9 mouse cellular contexts compared by ENCODE assay signal in the genomic region with DNA sequence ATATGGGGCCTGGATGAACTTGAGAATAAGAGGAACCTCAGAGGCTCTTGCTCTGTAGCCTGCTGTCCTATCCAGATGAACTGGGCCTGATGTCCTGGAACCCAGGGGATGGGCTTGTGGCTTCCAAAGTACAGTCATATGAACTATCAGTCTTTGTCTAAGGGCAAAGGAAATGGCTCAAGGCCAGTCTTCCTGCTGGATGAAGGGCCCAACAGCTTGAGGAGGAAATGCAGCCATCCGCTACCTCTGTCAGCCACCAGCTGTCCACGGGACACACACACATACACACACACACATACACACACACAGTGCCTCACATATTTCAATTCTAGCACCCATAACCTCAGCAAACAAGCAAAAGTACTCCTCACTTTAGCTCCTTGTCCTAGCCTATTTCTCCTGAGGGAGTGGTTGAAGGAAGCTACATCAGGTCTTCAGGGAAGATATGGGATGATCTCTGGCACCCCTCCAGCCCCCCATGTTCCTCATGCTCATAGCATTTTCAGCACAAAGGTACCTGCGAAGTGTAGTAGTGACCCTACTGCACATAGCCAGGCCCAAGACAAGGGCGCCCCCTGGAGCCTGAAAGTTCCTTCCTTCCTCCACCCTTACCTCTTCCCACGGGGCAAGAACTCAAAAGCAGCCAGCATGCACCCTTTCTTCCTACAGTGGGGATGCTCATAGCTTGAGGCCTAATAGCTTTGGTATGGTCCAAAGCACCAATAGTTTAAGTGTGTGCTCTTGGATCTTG.
A peak's percentile ranks its signal among the peaks of the same experiment; 100 is the strongest.
DNase-seq lines count a peak whose midpoint lies in the region; ATAC-seq and TF ChIP-seq lines count a peak whose summit lies in the region.
"Had no signal": no experiment of that assay in that cellular context is flagged by ENCODE, and none has a peak within 500 bp of the region (broad histone marks: within the 10 kb centered on the region; RNA-seq: fewer than 3 reads in every experiment).

No protein-coding gene starts in this region.

- DNase-seq in left cerebral cortex, adult 2 months (ENCODE audit: extremely low spot score in 1 of 2, low spot score in 2 of 2): no peak
- DNase-seq in left cerebral cortex, adult 8-10 months (ENCODE audit: low spot score in 2 of 2): no peak
- peak; percentile 78 for DNase-seq in adrenal gland, adult 2 months
- peak; percentile 48 for DNase-seq in liver, embryonic 11.5 days (ENCODE audit: low spot score)
- peak; percentile 73 to 85 for DNase-seq in spleen, postnatal 10 days (ENCODE audit: low spot score in 2 of 2)
- DNase-seq in left cerebral cortex, postnatal 14 days (ENCODE audit: low spot score in 2 of 2): no peak
- no peak for DNase-seq in left cerebral cortex, postnatal 36 days (ENCODE audit: low spot score in 2 of 2)

- H3K4me2 ChIP-seq in heart, embryonic 13.5 days: no peak overlapping the region
- H3K4me2 ChIP-seq in liver, embryonic 11.5 days: no peak overlapping the region

- no peak overlapping the region for H3K9ac ChIP-seq in heart, embryonic 13.5 days
- H3K9ac ChIP-seq in liver, embryonic 11.5 days (ENCODE audit: low read depth, low read length): no peak overlapping the region

- H3K4me1 ChIP-seq in heart, embryonic 13.5 days: peaks cover 60% of the 10 kb centered on the region
- H3K4me1 ChIP-seq in liver, embryonic 11.5 days (replicated peaks; ENCODE audit: control insufficient read depth, insufficient read depth, low read length): peaks cover 2% of the 10 kb centered on the region

- H3K27ac ChIP-seq in left cerebral cortex, adult 2 months: no peak overlapping the region
- 0 out of 2 replicates have a peak overlapping the region, but pooled peaks have one; percentile 3 for H3K27ac ChIP-seq in heart, embryonic 13.5 days (replicated peaks)
- no peak overlapping the region for H3K27ac ChIP-seq in liver, embryonic 11.5 days (ENCODE audit: low read depth, low read length)
- H3K27ac ChIP-seq: macrophage had no signal

- 53% methylated on average over 5 of the region's 5 CpGs for WGBS in heart, embryonic 13.5 days
- 49% methylated on average over 5 of the region's 5 CpGs for WGBS in liver, embryonic 11.5 days

- intact Hi-C loops in left cerebral cortex, adult 2 months (cut with DNase I): no loop called here
- intact Hi-C loops in left cerebral cortex, postnatal 14 days (cut with DNase I): no loop called here
- intact Hi-C loops in left cerebral cortex, postnatal 36 days (cut with DNase I): no loop called here

- ATAC-seq in heart, embryonic 13.5 days (ENCODE audit: extremely low read depth, insufficient number of reproducible peaks, low FRiP score, low TSS enrichment): no peak
- ATAC-seq in liver, embryonic 11.5 days (replicated peaks; ENCODE audit: low FRiP score): peak; percentile 35; the same call in 1 of the 2 replicates

- no peaks in the 10 kb centered on the region for H3K36me3 ChIP-seq in heart, embryonic 13.5 days
- no peaks in the 10 kb centered on the region for H3K36me3 ChIP-seq in liver, embryonic 11.5 days (ENCODE audit: control insufficient read depth, insufficient read depth, low read length)

- no peaks in the 10 kb centered on the region for H3K27me3 ChIP-seq in heart, embryonic 13.5 days (replicated peaks)
- no peaks in the 10 kb centered on the region for H3K27me3 ChIP-seq in liver, embryonic 11.5 days (replicated peaks; ENCODE audit: control insufficient read depth, insufficient read depth, low read length)

- no peak overlapping the region for H3K4me3 ChIP-seq in left cerebral cortex, adult 2 months
- no peak overlapping the region for H3K4me3 ChIP-seq in heart, embryonic 13.5 days
- no peak overlapping the region for H3K4me3 ChIP-seq in liver, embryonic 11.5 days (ENCODE audit: low read depth, low read length)

- peak; percentile 58 for TF ChIP-seq CTCF in left cerebral cortex, adult 2 months (IDR thresholded peaks at IDR 0.05)

- no peaks in the 10 kb centered on the region for H3K9me3 ChIP-seq in heart, embryonic 13.5 days
- no peaks in the 10 kb centered on the region for H3K9me3 ChIP-seq in liver, embryonic 11.5 days (ENCODE audit: control insufficient read depth, low read length)

Comparison
In these comparisons a context has a peak if more than half of its experiments do, and no peak if none do; other contexts are left out.
1. DNase-seq: peak in adrenal gland, adult 2 months (single experiment), liver, embryonic 11.5 days (single experiment) and spleen, postnatal 10 days (2 of 2); none in left cerebral cortex, adult 2 months (0 of 2), left cerebral cortex, adult 8-10 months (0 of 2), left cerebral cortex, postnatal 14 days (0 of 2) and left cerebral cortex, postnatal 36 days (0 of 2).